Mouse (Mus musculus) CH12.LX (cell line): Measurements from ENCODE around the gene Inpp4b. TPM values are rescaled to one million over a fixed set of nuclear protein-coding genes. Genes with fewer than 3 reads are reported as not detected.

Experiments
- DNase-seq: peaks from one replicate; pipeline ENCODE4 v3.0.0-alpha.2; 2013; ENCODE audit errors: extremely low read depth
- H3K27ac ChIP-seq: 2 replicates; pipeline ENCODE4 v1.5.1; 2012; ENCODE audit warnings: low read depth, mild to moderate bottlenecking, control low read depth, moderate library complexity; ENCODE audit not compliant: insufficient read depth
- H3K27me3 ChIP-seq: replicated peaks from 2 replicates; pipeline ENCODE3; 2012; ENCODE audit warnings: inconsistent platforms
- H3K36me3 ChIP-seq, 2 experiments: replicated peaks in 1 of 2; 2 replicates each; pipeline versions ENCODE3 to v1.6.1; 2012; ENCODE audit warnings: inconsistent platforms in 1 of 2, low read length in 1 of 2, mild to moderate bottlenecking in 1 of 2, mixed read lengths in 1 of 2, moderate library complexity in 1 of 2; ENCODE audit not compliant: control insufficient read depth in 1 of 2, insufficient read depth in 1 of 2
- H3K4me1 ChIP-seq, 2 experiments: 2 replicates each; pipeline ENCODE4 v1.6.1; 2012; ENCODE audit warnings: inconsistent platforms in 1 of 2, moderate library complexity in 1 of 2; ENCODE audit not compliant: insufficient read depth in 2 of 2, control insufficient read depth in 1 of 2
- H3K4me2 ChIP-seq: 2 replicates; pipeline ENCODE4 v1.6.1; 2012; ENCODE audit warnings: low read depth, mild to moderate bottlenecking, control low read depth; ENCODE audit not compliant: poor library complexity, insufficient read depth, severe bottlenecking
- H3K4me3 ChIP-seq, 3 experiments: fragments of 150-350 bp in 1 of 3; sonication (generic) in 1 of 3; replicated peaks in 1 of 3; 2 replicates each; pipeline versions ENCODE3 to v1.5.1; 2011 to 2012; ENCODE audit warnings: low read depth in 2 of 3, low read length in 2 of 3, mild to moderate bottlenecking in 2 of 3, moderate library complexity in 2 of 3, control low read depth in 1 of 3, improper control_type of control experiment in 1 of 3, inconsistent platforms in 1 of 3, mixed read lengths in 1 of 3; ENCODE audit not compliant: poor library complexity in 1 of 3
- H3K79me2 ChIP-seq: replicated peaks from 2 replicates; pipeline ENCODE4 v1.6.1; 2012; ENCODE audit warnings: mild to moderate bottlenecking, moderate library complexity; ENCODE audit not compliant: control insufficient read depth, poor library complexity, insufficient read depth, severe bottlenecking; ENCODE audit errors: extremely low read depth
- H3K9ac ChIP-seq: 2 replicates; pipeline ENCODE4 v1.6.1; 2012; ENCODE audit warnings: low read depth, mild to moderate bottlenecking, control low read depth, moderate library complexity; ENCODE audit not compliant: insufficient read depth
- H3K9me3 ChIP-seq: replicated peaks from 2 replicates; pipeline ENCODE3; 2012; ENCODE audit warnings: low read length, inconsistent platforms, mixed read lengths
- CHD2 ChIP-seq: IDR thresholded peaks from 2 replicates; pipeline ENCODE4 v1.6.1; 2011; ENCODE audit warnings: low read length, improper control_type of control experiment
- CTCF ChIP-seq, 2 experiments: IDR thresholded peaks in 1 of 2; conservative IDR thresholded peaks in 1 of 2; 2 replicates each; pipeline ENCODE4 v1.5.1; 2011 to 2012; ENCODE audit warnings: low read depth in 2 of 2, low read length in 2 of 2, improper control_type of control experiment in 1 of 2, inconsistent platforms in 1 of 2, mild to moderate bottlenecking in 1 of 2, moderate library complexity in 1 of 2
- E2F4 ChIP-seq: IDR thresholded peaks from 2 replicates; pipeline ENCODE4 v1.6.1; 2011; ENCODE audit warnings: low read depth, low read length, improper control_type of control experiment; ENCODE audit not compliant: insufficient replicate concordance
- ELF1 ChIP-seq: IDR thresholded peaks from 2 replicates; pipeline ENCODE4 v1.6.1; 2014; ENCODE audit warnings: low read depth, mild to moderate bottlenecking, inconsistent platforms, low read length, improper control_type of control experiment
- EP300 ChIP-seq: IDR thresholded peaks from 2 replicates; pipeline ENCODE4 v1.6.1; 2011; ENCODE audit warnings: low read length, improper control_type of control experiment
- ETS1 ChIP-seq: conservative IDR thresholded peaks from 2 replicates; pipeline ENCODE4 v1.6.1; 2012; ENCODE audit warnings: low read depth, mild to moderate bottlenecking, inconsistent platforms, low read length, improper control_type of control experiment, moderate library complexity
- GABPA ChIP-seq: IDR thresholded peaks from 2 replicates; pipeline ENCODE4 v1.6.1; 2012; ENCODE audit warnings: low read depth, low read length, improper control_type of control experiment, inconsistent platforms; ENCODE audit not compliant: insufficient replicate concordance
- HCFC1 ChIP-seq: IDR thresholded peaks from 2 replicates; pipeline ENCODE4 v1.6.1; 2012; ENCODE audit warnings: low read depth, mild to moderate bottlenecking, inconsistent platforms, low read length, improper control_type of control experiment
- IRF4 ChIP-seq: IDR thresholded peaks from 2 replicates; pipeline ENCODE4 v1.6.1; 2014; ENCODE audit warnings: low read depth, mild to moderate bottlenecking, inconsistent platforms, low read length, improper control_type of control experiment
- MAFK ChIP-seq: IDR thresholded peaks from 2 replicates; pipeline ENCODE4 v1.6.1; 2011; ENCODE audit warnings: low read length, improper control_type of control experiment; ENCODE audit not compliant: insufficient replicate concordance
- MAX ChIP-seq: IDR thresholded peaks from 2 replicates; pipeline ENCODE4 v1.6.1; 2011; ENCODE audit warnings: low read length, improper control_type of control experiment
- MXI1 ChIP-seq: IDR thresholded peaks from 2 replicates; pipeline ENCODE4 v1.6.1; 2011; ENCODE audit warnings: mild to moderate bottlenecking, low read depth, low read length, improper control_type of control experiment
- MYC ChIP-seq: IDR thresholded peaks from 2 replicates; pipeline ENCODE4 v1.6.1; 2011; ENCODE audit warnings: low read depth, mild to moderate bottlenecking, improper control_type of control experiment, low read length
- NELFE ChIP-seq: IDR thresholded peaks from 2 replicates; pipeline ENCODE4 v1.6.1; 2011; ENCODE audit warnings: low read depth, low read length, improper control_type of control experiment
- NRF1 ChIP-seq: IDR thresholded peaks from 2 replicates; pipeline ENCODE4 v1.6.1; 2014; ENCODE audit warnings: low read depth, mild to moderate bottlenecking, inconsistent platforms, low read length, improper control_type of control experiment, moderate library complexity
- PAX5 ChIP-seq: IDR thresholded peaks from 2 replicates; pipeline ENCODE4 v1.6.1; 2012; ENCODE audit warnings: low read length, inconsistent platforms, mixed read lengths
- POLR2A ChIP-seq: IDR thresholded peaks from 2 replicates; pipeline ENCODE4 v1.6.1; 2011; ENCODE audit warnings: low read depth, mild to moderate bottlenecking, improper control_type of control experiment, low read length
- POLR2AphosphoS2 ChIP-seq: IDR thresholded peaks from 2 replicates; pipeline ENCODE4 v1.6.1; 2011; ENCODE audit warnings: low read depth, low read length, improper control_type of control experiment
- RAD21 ChIP-seq: IDR thresholded peaks from 2 replicates; pipeline ENCODE4 v1.6.1; 2011; ENCODE audit warnings: low read depth, mild to moderate bottlenecking, low read length, improper control_type of control experiment, moderate library complexity
- RCOR1 ChIP-seq: conservative IDR thresholded peaks from 2 replicates; pipeline ENCODE4 v1.6.1; 2012; ENCODE audit warnings: low read depth, mild to moderate bottlenecking, inconsistent platforms, low read length, improper control_type of control experiment
- SMC3 ChIP-seq: IDR thresholded peaks from 2 replicates; pipeline ENCODE4 v1.6.1; 2011; ENCODE audit warnings: low read depth, low read length, improper control_type of control experiment
- TCF12 ChIP-seq: IDR thresholded peaks from 2 replicates; pipeline ENCODE4 v1.6.1; 2014; ENCODE audit warnings: low read depth, mild to moderate bottlenecking, inconsistent platforms, low read length, improper control_type of control experiment
- UBTF ChIP-seq: IDR thresholded peaks from 2 replicates; pipeline ENCODE4 v1.6.1; 2012; ENCODE audit warnings: low read depth, mild to moderate bottlenecking, inconsistent platforms, low read length, improper control_type of control experiment, moderate library complexity
- USF2 ChIP-seq: conservative IDR thresholded peaks from 2 replicates; pipeline ENCODE4 v1.6.1; 2011; ENCODE audit warnings: low read depth, low read length, improper control_type of control experiment
- ZKSCAN1 ChIP-seq: IDR thresholded peaks from 2 replicates; pipeline ENCODE4 v1.6.1; 2012; ENCODE audit warnings: low read depth, inconsistent platforms, low read length, improper control_type of control experiment, borderline replicate concordance
- ZNF384 ChIP-seq: IDR thresholded peaks from 2 replicates; pipeline ENCODE4 v1.6.1; 2012; ENCODE audit warnings: low read depth, low read length, improper control_type of control experiment, inconsistent platforms
- dilution Hi-C: fragments of 300-500 bp; cut with MboI; formaldehyde crosslinking; loops from 2 replicates; pipeline ENCODE4 v1.14.3; 2020; ENCODE audit warnings: low sequenced_read_pairs; ENCODE audit not compliant: extremely low pct_unique_long_range_greater_than_20kb, extremely low pct_ligation_motif_present
- in situ Hi-C: fragments of 300-500 bp; cut with MboI; formaldehyde crosslinking; loops from 3 replicates; pipeline ENCODE4 v1.14.3; 2019; ENCODE audit warnings: low sequenced_read_pairs, low pct_ligation_motif_present, low pct_unique_long_range_greater_than_20kb, mixed read lengths
- polyA plus RNA-seq: library from polyadenylated mRNA; unstranded; fragments of >175 nt; gene quantifications from 2 replicates; pipeline ENCODE4 v1.2.1, GENCODE M21; 2012; ENCODE audit warnings: low read depth; ENCODE audit not compliant: insufficient read length
- total RNA-seq, 2 experiments: library from RNA; depleted of rRNA; stranded (reverse); fragments of 300-350 nt in 1 of 2; fragments of >200 nt in 1 of 2; gene quantifications; 2 replicates each; pipeline ENCODE4 v1.2.3; 2012 to 2014

The Inpp4b gene
- total and polyA plus RNA-seq, 3 experiments, result 3.0 to 4.9 (median 3.4) TPM

GRCm38 (mm10) chr8:81867020-81867419 is 524.7 kb downstream of the Inpp4b start (continued):
- TF ChIP-seq POLR2A (no peak), GABPA (no peak), NRF1 (no peak), RAD21 (no peak), ETS1 (peak; percentile 94), NELFE (no peak), USF2 (no peak), ZNF384 (no peak), MXI1 (no peak; the same call in 1 of the 2 replicates), EP300 (peak; percentile 97), MAFK (peak; percentile 50; the same call in 1 of the 2 replicates), MYC (peak; percentile 85), CTCF (conservative IDR thresholded peaks at IDR 0.05 in 1 of 2, IDR thresholded peaks at IDR 0.05 in 1 of 2; ENCODE audit: low read depth in 2 of 2, low read length in 2 of 2) (no peak), MAX (peak; percentile 48; the same call in 1 of the 2 replicates), PAX5 (no peak), IRF4 (peak; percentile 97), POLR2AphosphoS2 (no peak)

DNA sequence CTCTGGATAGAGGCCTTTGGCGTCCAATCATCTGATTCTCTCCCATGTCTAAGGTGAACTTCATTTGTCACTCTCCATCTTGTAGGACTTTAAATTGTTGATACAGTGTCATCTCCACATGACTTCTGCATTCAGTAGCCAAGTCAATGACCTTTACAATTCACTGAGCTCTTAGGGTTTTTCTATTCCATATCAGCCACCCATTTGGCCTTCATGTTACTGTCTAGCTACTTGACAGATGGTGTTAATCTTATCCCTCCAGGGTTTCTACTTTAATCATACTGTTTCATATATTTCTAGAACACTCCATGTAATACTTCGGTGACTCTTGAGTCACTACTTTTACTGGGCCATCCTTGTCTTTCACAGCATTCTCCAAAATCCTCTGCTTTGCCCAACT is 528.1 kb downstream of the Inpp4b start:
- Histone ChIP-seq H3K4me1 (peaks cover 0 to 17% of the 10 kb centered on the region in 2 experiments; a peak in 2 of 4 replicates), H3K9ac (no peak overlapping the region), H3K4me2 (no peak overlapping the region), H3K9me3 (no peaks in the 10 kb centered on the region), H3K4me3 (no peak overlapping the region), H3K36me3 (no peaks in the 10 kb centered on the region), H3K27ac (no peak overlapping the region), H3K27me3 (no peaks in the 10 kb centered on the region), H3K79me2 (no peaks in the 10 kb centered on the region)
- dilution Hi-C loops, result no loop called here
- no peak for DNase-seq
- in situ Hi-C loops, result no loop called here
- TF ChIP-seq HCFC1, result no peak
- no peak for TF ChIP-seq CHD2
- no peak for TF ChIP-seq RCOR1
- TF ChIP-seq ELF1, result no peak
- TF ChIP-seq RAD21, result no peak
- TF ChIP-seq ETS1, result no peak
- no peak for TF ChIP-seq SMC3
- TF ChIP-seq GABPA, result no peak
- no peak for TF ChIP-seq E2F4
- no peak for TF ChIP-seq ZKSCAN1
- TF ChIP-seq UBTF, result no peak
- no peak for TF ChIP-seq ZNF384
- TF ChIP-seq TCF12, result no peak
- no peak for TF ChIP-seq NRF1
- TF ChIP-seq POLR2AphosphoS2, result no peak
